Mouse (Mus musculus) embryonic fibroblast, embryonic 13.5 days (primary cell): ENCODE measurements around the gene Bcl2l12. TPM values are rescaled to one million over a fixed set of nuclear protein-coding genes. Genes with fewer than 3 reads are reported as not detected.

ENCODE experiments used
- H3K27ac ChIP-seq: 2 replicates; pipeline ENCODE4 v1.5.1; 2012; ENCODE audit warnings: low read length, control low read depth, inconsistent platforms; ENCODE audit not compliant: insufficient read depth
- H3K4me1 ChIP-seq: 2 replicates; pipeline ENCODE4 v1.6.1; 2011; ENCODE audit warnings: low read length; ENCODE audit not compliant: control insufficient read depth, insufficient read depth
- H3K4me3 ChIP-seq: 2 replicates; pipeline ENCODE4 v1.5.1; 2011; ENCODE audit warnings: mild to moderate bottlenecking, control low read depth, low read length; ENCODE audit not compliant: insufficient read depth
- CTCF ChIP-seq: IDR thresholded peaks from 2 replicates; pipeline ENCODE4 v1.5.1; 2011; ENCODE audit warnings: mild to moderate bottlenecking, control low read depth, low read length, moderate library complexity, borderline replicate concordance; ENCODE audit not compliant: insufficient read depth
- POLR2A ChIP-seq: IDR thresholded peaks from 2 replicates; pipeline ENCODE4 v1.6.1; 2011; ENCODE audit warnings: low read depth, mild to moderate bottlenecking, control low read depth, low read length, moderate library complexity
- polyA plus RNA-seq: library from polyadenylated mRNA; stranded (reverse); fragments of >200 nt; gene quantifications from 2 replicates; pipeline ENCODE4 v1.2.4, GENCODE M21; 2011; ENCODE audit warnings: low read depth; ENCODE audit not compliant: missing spikeins, insufficient read length

The Bcl2l12 gene
- polyA plus RNA-seq, 1 experiment, result 37.1 TPM

- no peaks in the 10 kb centered on the region for H3K4me1 ChIP-seq
- TF ChIP-seq POLR2A, result no peak
- TF ChIP-seq CTCF, result no peak
- no peak overlapping the region for H3K27ac ChIP-seq
- no peak overlapping the region for H3K4me3 ChIP-seq
Observed at GRCm38 (mm10) chr7:44981539-44981938, 17.0 kb downstream of the Bcl2l12 start.

GRCm38 (mm10) chr7:44978300-44978699 is 20.2 kb downstream of the Bcl2l12 start:
- TF ChIP-seq CTCF, result no peak
- TF ChIP-seq POLR2A, result no peak
- no peaks in the 10 kb centered on the region; the same call in 1 of the 2 replicates for H3K4me1 ChIP-seq
- no peak overlapping the region for H3K4me3 ChIP-seq
- no peak overlapping the region for H3K27ac ChIP-seq

- H3K4me3 ChIP-seq, result no peak overlapping the region
- TF ChIP-seq POLR2A (no peak), CTCF (no peak)
- H3K27ac ChIP-seq, result no peak overlapping the region; the same call in 1 of the 2 replicates
- H3K4me1 ChIP-seq, result peaks cover 6% of the 10 kb centered on the region
Observed at GRCm38 (mm10) chr7:44975117-44975419, 23.4 kb downstream of the Bcl2l12 start.

GRCm38 (mm10) chr7:44974383-44975116 is 24.0 kb downstream of the Bcl2l12 start, which contains the start of gene Cpt1c:
TSS of gene Cpt1c (minus strand) at chr7:44974851.
- TF ChIP-seq CTCF, result no peak
- peak; percentile 90 for TF ChIP-seq POLR2A
- peak within 1 kb of the TSS; percentile 62 for H3K4me3 ChIP-seq

GRCm38 (mm10) chr7:44973415-44974130 is 24.9 kb downstream of the Bcl2l12 start:
- Histone ChIP-seq H3K27ac (peak overlapping the region; percentile 96), H3K4me3 (peak overlapping the region; percentile 62), H3K4me1 (peaks cover 6% of the 10 kb centered on the region)
- TF ChIP-seq POLR2A (no peak; the same call in 1 of the 2 replicates), CTCF (no peak)

More at GRCm38 (mm10) chr7:44974383-44975116, 24.0 kb downstream of the Bcl2l12 start, which contains the start of gene Cpt1c:
- peaks cover 6% of the 10 kb centered on the region for H3K4me1 ChIP-seq
- H3K27ac ChIP-seq, result peak within 1 kb of the TSS; percentile 96

- peaks cover 6% of the 10 kb centered on the region for H3K4me1 ChIP-seq
- TF ChIP-seq CTCF, result no peak
- TF ChIP-seq POLR2A, result no peak
- no peak overlapping the region for H3K4me3 ChIP-seq
- no peak overlapping the region for H3K27ac ChIP-seq
Observed at GRCm38 (mm10) chr7:44971142-44971541, 27.4 kb downstream of the Bcl2l12 start.

GRCm38 (mm10) chr7:44970231-44970691 is 28.3 kb downstream of the Bcl2l12 start:
- H3K4me1 ChIP-seq, result peaks cover 6% of the 10 kb centered on the region
- TF ChIP-seq POLR2A (peak; percentile 65), CTCF (no peak)
- H3K27ac ChIP-seq, result no peak overlapping the region
- H3K4me3 ChIP-seq, result peak overlapping the region; percentile 13

- peaks cover 6% of the 10 kb centered on the region; the same call in 1 of the 2 replicates for H3K4me1 ChIP-seq
Observed at GRCm38 (mm10) chr7:44966638-44967037, 31.9 kb downstream of the Bcl2l12 start.

GRCm38 (mm10) chr7:44965975-44966374 is 32.5 kb downstream of the Bcl2l12 start:
- H3K4me3 ChIP-seq, result no peak overlapping the region
- no peak overlapping the region for H3K27ac ChIP-seq
- peaks cover 4% of the 10 kb centered on the region; the same call in 1 of the 2 replicates for H3K4me1 ChIP-seq
- TF ChIP-seq CTCF (peak; percentile 30; the same call in 1 of the 2 replicates), POLR2A (no peak)

More at GRCm38 (mm10) chr7:44966638-44967037, 31.9 kb downstream of the Bcl2l12 start:
- no peak for TF ChIP-seq POLR2A
- TF ChIP-seq CTCF, result no peak
- Histone ChIP-seq H3K27ac (no peak overlapping the region), H3K4me3 (no peak overlapping the region)

- Histone ChIP-seq H3K4me1 (no peaks in the 10 kb centered on the region), H3K27ac (no peak overlapping the region), H3K4me3 (no peak overlapping the region)
- TF ChIP-seq POLR2A (no peak), CTCF (no peak)
Observed at GRCm38 (mm10) chr7:44964990-44965389, 33.5 kb downstream of the Bcl2l12 start.
